Mouse (Mus musculus): ENCODE measurements around the gene Slc30a10.

- TF ChIP-seq CTCF (IDR thresholded peaks at IDR 0.05), result peak; percentile 72
- TF ChIP-seq EP300 (IDR thresholded peaks at IDR 0.05; ENCODE audit: insufficient read depth, low read depth, low read length), result no peak
- TF ChIP-seq POLR2A (IDR thresholded peaks at IDR 0.05; ENCODE audit: insufficient read depth, low read depth, low read length), result no peak
Observed at GRCm38 (mm10) chr1:185501801-185502340, 47.2 kb downstream of the Slc30a10 start.
